ENCODE assay signal across 16 mouse cellular contexts in genomic region chr19:28374524-28374923, GRCm38 (mm10).
"Had no signal": no experiment of that assay in that cellular context is flagged by ENCODE, and none has a peak within 500 bp of the region (broad histone marks: within the 10 kb centered on the region; RNA-seq: fewer than 3 reads in every experiment).

No protein-coding gene starts in this region.

- H3K4me2 ChIP-seq: liver, embryonic 13.5 days; midbrain, embryonic 12.5 days; midbrain, embryonic 15.5 days; neural tube, embryonic 12.5 days; neural tube, embryonic 15.5 days had no signal

- ATAC-seq: midbrain, embryonic 15.5 days had no signal

- H3K9me3 ChIP-seq: liver, embryonic 13.5 days; midbrain, embryonic 12.5 days; midbrain, embryonic 15.5 days; neural tube, embryonic 12.5 days; neural tube, embryonic 15.5 days had no signal

- H3K9ac ChIP-seq: liver, embryonic 13.5 days; midbrain, embryonic 12.5 days; midbrain, embryonic 15.5 days; neural tube, embryonic 12.5 days; neural tube, embryonic 15.5 days had no signal

- H3K4me1 ChIP-seq: liver, embryonic 13.5 days; midbrain, embryonic 15.5 days; neural tube, embryonic 12.5 days; neural tube, embryonic 15.5 days had no signal

- H3K27me3 ChIP-seq: liver, embryonic 13.5 days; neural tube, embryonic 12.5 days; neural tube, embryonic 15.5 days had no signal

- H3K27ac ChIP-seq: kidney, postnatal 0 days; liver, embryonic 13.5 days; midbrain, embryonic 12.5 days; midbrain, embryonic 15.5 days; neural tube, embryonic 12.5 days; neural tube, embryonic 15.5 days; stomach, postnatal 0 days had no signal

- H3K36me3 ChIP-seq: liver, embryonic 13.5 days; midbrain, embryonic 12.5 days; midbrain, embryonic 15.5 days; neural tube, embryonic 12.5 days; neural tube, embryonic 15.5 days had no signal

- DNase-seq: kidney, adult 9 months; kidney, postnatal 25 days; liver, embryonic 13.5 days; lung, adult 2 months; lung, postnatal 14 days; lung, postnatal 4 days; right cerebral cortex, adult 18-20 months; right cerebral cortex, postnatal 14 days; right cerebral cortex, postnatal 4 days; thymus, postnatal 36 days had no signal

- H3K4me3 ChIP-seq: liver, embryonic 13.5 days; midbrain, embryonic 12.5 days; midbrain, embryonic 15.5 days; neural tube, embryonic 12.5 days; neural tube, embryonic 15.5 days had no signal
